Mouse (Mus musculus) erythroblast, embryonic 14.5 days (primary cell): ENCODE data around the gene Ern1. TPM values are rescaled to one million over a fixed set of nuclear protein-coding genes. Genes with fewer than 3 reads are reported as not detected.
A peak's percentile ranks its signal among the peaks of the same experiment; 100 is the strongest.

Experiments
- H3K27me3 ChIP-seq: 2 replicates; pipeline ENCODE4 v1.6.1; 2012; ENCODE audit warnings: inconsistent platforms; ENCODE audit not compliant: control insufficient read depth
- H3K36me3 ChIP-seq: 2 replicates; pipeline ENCODE4 v1.6.1; 2012; ENCODE audit warnings: mild to moderate bottlenecking, inconsistent platforms; ENCODE audit not compliant: control insufficient read depth
- H3K4me1 ChIP-seq: 2 replicates; pipeline ENCODE4 v1.6.1; 2012; ENCODE audit warnings: inconsistent platforms; ENCODE audit not compliant: control insufficient read depth
- H3K4me3 ChIP-seq: replicated peaks from 2 replicates; pipeline ENCODE3; 2012; ENCODE audit warnings: moderate library complexity, mild to moderate bottlenecking, inconsistent platforms
- H3K9me3 ChIP-seq: 2 replicates; pipeline ENCODE4 v1.6.1; 2012; ENCODE audit warnings: low read length, inconsistent platforms, mixed read lengths; ENCODE audit not compliant: control insufficient read depth
- GATA1 ChIP-seq: IDR thresholded peaks from 2 replicates; pipeline ENCODE4 v1.6.1; 2012; ENCODE audit warnings: low read length, inconsistent platforms, mixed read lengths
- TAL1 ChIP-seq: IDR thresholded peaks from 3 replicates; pipeline ENCODE4 v1.6.1; 2012; ENCODE audit warnings: low read length, inconsistent platforms, mixed read lengths
- polyA plus RNA-seq: library from polyadenylated mRNA; stranded (reverse); fragments of >175 nt; gene quantifications from 2 replicates; pipeline ENCODE4 v1.2.3, GENCODE M21; 2012

The Ern1 gene
- polyA plus RNA-seq, 1 experiment = 0.27 TPM

GRCm38 (mm10) chr11:106486866-106487732 lies 553 bp downstream of the Ern1 start:
- Histone ChIP-seq H3K36me3 (no peaks in the 10 kb centered on the region), H3K4me1 (peaks cover 29% of the 10 kb centered on the region), H3K4me3 (peak overlapping the region; percentile 94), H3K9me3 (no peaks in the 10 kb centered on the region), H3K27me3 (no peaks in the 10 kb centered on the region)
- TF ChIP-seq GATA1 = no peak
- no peak for TF ChIP-seq TAL1

- Histone ChIP-seq H3K27me3 (no peaks in the 10 kb centered on the region), H3K36me3 (no peaks in the 10 kb centered on the region), H3K9me3 (no peaks in the 10 kb centered on the region), H3K4me1 (peaks cover 29% of the 10 kb centered on the region), H3K4me3 (peak overlapping the region; percentile 94)
- TF ChIP-seq TAL1 = no peak
- TF ChIP-seq GATA1 = peak; percentile 78
Measured at GRCm38 (mm10) chr11:106486042-106486865, 1.4 kb downstream of the Ern1 start.

GRCm38 (mm10) chr11:106485611-106486010 lies 2.0 kb downstream of the Ern1 start:
- Histone ChIP-seq H3K4me3 (peak overlapping the region; percentile 94), H3K9me3 (no peaks in the 10 kb centered on the region), H3K4me1 (peaks cover 29% of the 10 kb centered on the region), H3K36me3 (no peaks in the 10 kb centered on the region), H3K27me3 (no peaks in the 10 kb centered on the region)
- TF ChIP-seq TAL1 (no peak), GATA1 (no peak)

- TF ChIP-seq GATA1 (no peak), TAL1 (no peak)
- no peaks in the 10 kb centered on the region for H3K36me3 ChIP-seq
- H3K27me3 ChIP-seq = no peaks in the 10 kb centered on the region
- no peak overlapping the region for H3K4me3 ChIP-seq
- peaks cover 29% of the 10 kb centered on the region for H3K4me1 ChIP-seq
- no peaks in the 10 kb centered on the region for H3K9me3 ChIP-seq
Measured at GRCm38 (mm10) chr11:106484875-106485274, 2.8 kb downstream of the Ern1 start.

GRCm38 (mm10) chr11:106482867-106483266 lies 4.8 kb downstream of the Ern1 start:
- Histone ChIP-seq H3K4me3 (no peak overlapping the region), H3K4me1 (peaks cover 25% of the 10 kb centered on the region)
- TF ChIP-seq GATA1 (no peak), TAL1 (no peak)

DNA sequence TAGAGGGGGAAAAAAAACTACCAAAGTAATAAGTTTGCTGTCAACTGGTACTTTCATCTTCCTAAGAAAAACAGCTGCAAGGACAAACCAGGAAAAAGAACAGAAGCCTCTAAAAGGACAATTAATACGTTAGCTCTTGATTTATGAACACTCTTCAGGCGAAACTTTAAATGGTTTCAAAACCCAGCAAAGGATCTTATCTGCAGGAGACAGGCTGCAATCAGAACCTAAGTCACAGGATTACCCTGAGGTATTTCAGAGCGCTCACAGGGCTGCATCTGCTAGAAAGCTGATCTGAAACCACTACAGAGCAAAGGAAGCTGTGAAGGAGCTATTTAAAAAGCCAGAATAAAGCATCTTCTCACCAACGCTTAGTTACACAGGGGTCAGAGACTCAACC lies 6.0 kb downstream of the Ern1 start:
- peaks cover 23% of the 10 kb centered on the region for H3K4me1 ChIP-seq
- H3K36me3 ChIP-seq = no peaks in the 10 kb centered on the region
- no peaks in the 10 kb centered on the region for H3K27me3 ChIP-seq
- no peaks in the 10 kb centered on the region for H3K9me3 ChIP-seq
- TF ChIP-seq TAL1 (no peak), GATA1 (no peak)
- no peak overlapping the region for H3K4me3 ChIP-seq

More at GRCm38 (mm10) chr11:106482867-106483266, 4.8 kb downstream of the Ern1 start:
- no peaks in the 10 kb centered on the region for H3K36me3 ChIP-seq
- H3K27me3 ChIP-seq = no peaks in the 10 kb centered on the region
- H3K9me3 ChIP-seq = no peaks in the 10 kb centered on the region

- H3K27me3 ChIP-seq = no peaks in the 10 kb centered on the region
- H3K4me1 ChIP-seq = peaks cover 12% of the 10 kb centered on the region
- H3K36me3 ChIP-seq = no peaks in the 10 kb centered on the region
- TF ChIP-seq GATA1 (no peak), TAL1 (no peak)
- H3K4me3 ChIP-seq = no peak overlapping the region
- H3K9me3 ChIP-seq = no peaks in the 10 kb centered on the region
Measured at GRCm38 (mm10) chr11:106480530-106480885, 7.1 kb downstream of the Ern1 start.

GRCm38 (mm10) chr11:106479619-106480529 lies 7.8 kb downstream of the Ern1 start:
- H3K4me1 ChIP-seq = peaks cover 9% of the 10 kb centered on the region

More at GRCm38 (mm10) chr11:106479619-106480529, 7.8 kb downstream of the Ern1 start:
- Histone ChIP-seq H3K4me3 (no peak overlapping the region), H3K36me3 (no peaks in the 10 kb centered on the region), H3K27me3 (no peaks in the 10 kb centered on the region), H3K9me3 (no peaks in the 10 kb centered on the region)
- TF ChIP-seq GATA1 (no peak), TAL1 (no peak)
